Mouse (Mus musculus) ovary, postnatal 36 days (tissue): ENCODE results near the gene Brsk2.

Experiments used
- DNase-seq: peaks from one replicate; pipeline ENCODE4 v3.0.0; 2022; ENCODE audit warnings: low spot score, mixed read lengths

Brsk2 gene

DNA sequence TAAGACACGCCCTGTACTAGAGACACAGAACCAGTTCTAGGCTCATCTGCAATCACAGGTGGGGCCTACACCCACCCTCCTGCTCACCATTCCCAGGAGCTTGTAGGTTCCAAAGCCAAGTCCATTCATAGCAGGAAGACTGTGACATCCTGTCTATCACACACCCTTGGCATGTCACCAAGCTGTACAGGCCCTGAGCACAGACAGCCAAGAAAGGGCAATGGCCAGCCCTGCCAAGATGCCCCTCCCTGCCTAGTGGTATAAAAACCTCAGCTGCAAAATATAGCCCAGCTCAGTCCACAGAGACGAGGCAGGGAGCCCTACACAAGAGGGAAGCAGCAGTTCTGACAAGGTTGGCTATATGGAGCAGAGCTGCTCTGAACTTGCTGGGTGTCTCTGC lies 84.6 kb downstream of the Brsk2 start:
- DNase-seq = no peak

GRCm38 (mm10) chr7:142035048-142035811 lies 85.7 kb downstream of the Brsk2 start:
- no peak for DNase-seq

GRCm38 (mm10) chr7:142037553-142038170 lies 88.1 kb downstream of the Brsk2 start:
- DNase-seq = no peak

DNA sequence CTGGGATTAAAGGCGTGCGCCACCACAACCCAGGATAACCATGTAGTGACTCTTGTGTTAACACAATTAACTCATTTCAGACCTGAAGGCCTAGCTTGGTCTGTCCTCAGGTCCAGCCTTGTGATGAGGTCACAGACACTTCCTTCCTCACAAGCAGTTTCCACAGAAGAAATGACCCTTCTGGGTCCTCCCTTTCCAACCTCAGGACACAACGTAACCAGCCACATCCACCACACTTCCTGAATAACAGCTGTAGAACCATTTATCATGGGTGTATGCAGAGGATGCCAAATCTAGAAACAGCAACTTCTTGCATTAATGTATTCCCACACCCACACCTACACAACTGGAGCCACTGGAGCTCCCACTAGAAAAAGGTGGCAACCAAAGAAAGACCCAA lies 91.2 kb downstream of the Brsk2 start:
- no peak for DNase-seq

GRCm38 (mm10) chr7:142045344-142045743 lies 95.8 kb downstream of the Brsk2 start:
- DNase-seq = no peak

DNA sequence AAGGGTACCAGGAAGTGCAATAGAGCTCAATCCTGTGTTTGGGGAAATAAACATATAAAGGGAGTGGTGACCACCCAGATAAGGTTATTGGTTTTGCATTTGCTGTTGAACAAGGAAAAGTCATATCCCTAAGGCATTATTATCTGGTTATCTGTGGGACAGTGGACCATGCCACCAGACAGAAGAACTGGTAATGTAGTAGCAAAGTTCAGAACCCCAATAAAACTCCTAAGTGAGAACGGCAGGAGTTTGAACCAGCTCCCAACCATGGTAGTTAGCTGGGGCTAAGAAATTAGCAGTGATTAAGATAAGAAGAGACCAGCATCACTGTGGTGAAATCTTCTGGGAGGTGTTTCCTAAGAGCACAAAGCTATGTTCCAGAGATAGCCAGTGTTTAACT lies 96.4 kb downstream of the Brsk2 start:
- DNase-seq = no peak

DNA sequence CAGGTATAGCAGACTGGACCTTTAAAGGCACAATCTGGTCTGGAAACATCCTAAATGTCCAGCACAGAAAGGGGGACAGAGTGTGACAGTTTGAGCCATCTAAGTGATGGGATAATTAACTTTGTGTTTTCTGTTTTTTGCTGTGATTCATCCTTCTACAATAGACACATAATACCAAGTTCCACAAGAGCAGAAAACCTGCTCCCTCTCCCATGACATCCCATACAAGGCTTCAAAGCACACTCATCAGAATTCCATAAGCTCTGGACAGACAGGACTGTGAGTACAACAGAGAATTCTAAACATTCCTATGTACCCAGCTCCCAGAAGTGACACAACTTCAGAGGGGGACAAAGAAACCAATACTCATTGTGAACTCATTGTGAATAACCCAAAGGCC lies 101.0 kb downstream of the Brsk2 start:
- DNase-seq = no peak
